Mouse (Mus musculus): ENCODE measurements around the gene Clmp. TPM values are rescaled to one million over a fixed set of nuclear protein-coding genes. Genes with fewer than 3 reads are reported as not detected.

Gene Clmp
- polyA plus RNA-seq, 1 experiment from 2014 or later: 7.7 TPM

DNA sequence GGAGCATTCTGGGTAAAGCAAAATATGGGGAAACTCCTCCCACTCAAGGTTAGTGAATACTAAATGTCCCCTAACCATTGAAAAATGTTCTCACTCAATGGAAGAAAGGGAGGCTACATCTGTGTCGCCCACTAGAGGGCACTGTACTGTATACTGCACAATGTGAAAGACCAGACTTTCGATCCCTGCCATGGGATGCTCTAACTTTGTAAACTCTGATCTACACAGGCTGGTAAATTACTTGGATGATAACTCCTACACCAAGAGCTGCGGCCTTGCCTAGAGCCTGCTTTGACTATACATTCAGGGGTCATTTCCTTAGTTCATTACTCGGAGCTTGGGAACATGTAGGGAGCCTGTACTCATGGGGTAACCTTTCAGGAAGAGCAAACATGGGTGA lies 70.6 kb downstream of the Clmp start:
- Histone ChIP-seq H3K9ac (ENCODE audit: low read depth, low read length) (no peak overlapping the region), H3K9me3 (ENCODE audit: control insufficient read depth, low read length) (no peaks in the 10 kb centered on the region), H3K4me1 (replicated peaks; ENCODE audit: control insufficient read depth, insufficient read depth, low read length) (peaks cover 9% of the 10 kb centered on the region), H3K36me3 (ENCODE audit: control insufficient read depth, insufficient read depth, low read length) (no peaks in the 10 kb centered on the region), H3K4me2 (peak overlapping the region; percentile 58), H3K4me3 (ENCODE audit: low read depth, low read length) (peak overlapping the region; percentile 28), H3K27me3 (replicated peaks; ENCODE audit: control insufficient read depth, insufficient read depth, low read length) (no peaks in the 10 kb centered on the region), H3K27ac (ENCODE audit: low read depth, low read length) (no peak overlapping the region)
- 14% methylated on average over 4 of the region's 4 CpGs for WGBS
- DNase-seq (ENCODE audit: low spot score) (peak; percentile 57), ATAC-seq (replicated peaks; ENCODE audit: low FRiP score) (no peak; the same call in 1 of the 2 replicates)

GRCm38 (mm10) chr9:40757105-40757626 lies 71.4 kb downstream of the Clmp start:
- no peaks in the 10 kb centered on the region for H3K9me3 ChIP-seq (ENCODE audit: control insufficient read depth, low read length)
- DNase-seq (ENCODE audit: low spot score): no peak
- H3K27me3 ChIP-seq (replicated peaks; ENCODE audit: control insufficient read depth, insufficient read depth, low read length): no peaks in the 10 kb centered on the region
- peak overlapping the region; percentile 58 for H3K4me2 ChIP-seq
- peak; percentile 73 for ATAC-seq (replicated peaks; ENCODE audit: low FRiP score)
- 11% methylated on average over 12 of the region's 12 CpGs for WGBS
- no peaks in the 10 kb centered on the region for H3K36me3 ChIP-seq (ENCODE audit: control insufficient read depth, insufficient read depth, low read length)
- no peak overlapping the region for H3K27ac ChIP-seq (ENCODE audit: low read depth, low read length)
- H3K4me1 ChIP-seq (replicated peaks; ENCODE audit: control insufficient read depth, insufficient read depth, low read length): peaks cover 9% of the 10 kb centered on the region
- 0 out of 2 replicates have a peak overlapping the region, but pooled peaks have one; percentile 27 for H3K9ac ChIP-seq (ENCODE audit: low read depth, low read length)
- H3K4me3 ChIP-seq (ENCODE audit: low read depth, low read length): peak overlapping the region; percentile 21; the same call in 1 of the 2 replicates

- Histone ChIP-seq H3K9me3 (ENCODE audit: control insufficient read depth, low read length) (no peaks in the 10 kb centered on the region), H3K27me3 (replicated peaks; ENCODE audit: control insufficient read depth, insufficient read depth, low read length) (no peaks in the 10 kb centered on the region), H3K36me3 (ENCODE audit: control insufficient read depth, insufficient read depth, low read length) (no peaks in the 10 kb centered on the region), H3K4me1 (replicated peaks; ENCODE audit: control insufficient read depth, insufficient read depth, low read length) (peaks cover 9% of the 10 kb centered on the region), H3K4me3 (ENCODE audit: low read depth, low read length) (peak overlapping the region; percentile 8; the same call in 1 of the 2 replicates), H3K4me2 (peak overlapping the region; percentile 58), H3K27ac (ENCODE audit: low read depth, low read length) (no peak overlapping the region), H3K9ac (ENCODE audit: low read depth, low read length) (no peak overlapping the region)
- 14% methylated on average over 22 of the region's 22 CpGs for WGBS
- DNase-seq (ENCODE audit: low spot score) (peak; percentile 56), ATAC-seq (replicated peaks; ENCODE audit: low FRiP score) (peak; percentile 81)
Observed at GRCm38 (mm10) chr9:40757685-40758270, 72.0 kb downstream of the Clmp start.

DNA sequence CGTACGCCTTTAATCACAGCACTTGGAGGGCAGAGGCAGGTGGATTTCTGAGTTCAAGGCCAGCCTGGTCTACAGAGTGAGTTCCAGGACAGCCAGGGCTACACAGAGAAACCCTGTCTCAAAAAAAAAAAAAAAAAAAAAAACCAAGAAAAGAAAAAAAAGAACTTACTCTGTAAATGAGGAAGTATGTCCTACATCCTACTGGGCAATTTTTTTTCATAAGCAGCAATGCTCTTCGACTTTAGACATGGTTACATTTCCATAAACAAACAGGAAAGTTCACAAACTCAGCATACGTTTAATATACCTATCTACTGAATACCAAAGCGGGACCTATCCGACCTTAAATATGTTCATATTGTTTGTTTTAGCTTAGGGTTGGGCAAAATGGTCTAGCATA lies 76.6 kb downstream of the Clmp start:
- no peak overlapping the region for H3K27ac ChIP-seq (ENCODE audit: low read depth, low read length)
- no peaks in the 10 kb centered on the region for H3K9me3 ChIP-seq (ENCODE audit: control insufficient read depth, low read length)
- 81% methylated on average over 6 of the region's 6 CpGs for WGBS
- no peak overlapping the region for H3K9ac ChIP-seq (ENCODE audit: low read depth, low read length)
- no peaks in the 10 kb centered on the region for H3K27me3 ChIP-seq (replicated peaks; ENCODE audit: control insufficient read depth, insufficient read depth, low read length)
- H3K4me3 ChIP-seq (ENCODE audit: low read depth, low read length): no peak overlapping the region
- H3K4me2 ChIP-seq: no peak overlapping the region
- no peaks in the 10 kb centered on the region for H3K36me3 ChIP-seq (ENCODE audit: control insufficient read depth, insufficient read depth, low read length)
- DNase-seq (ENCODE audit: low spot score) (no peak), ATAC-seq (replicated peaks; ENCODE audit: low FRiP score) (no peak)
- peaks cover under 1% of the 10 kb centered on the region for H3K4me1 ChIP-seq (replicated peaks; ENCODE audit: control insufficient read depth, insufficient read depth, low read length)

- H3K4me2 ChIP-seq: no peak overlapping the region
- ATAC-seq (replicated peaks; ENCODE audit: low FRiP score): no peak
- 77% methylated on average over 8 of the region's 9 CpGs for WGBS
Observed at GRCm38 (mm10) chr9:40764887-40765580, 79.3 kb downstream of the Clmp start.

DNA sequence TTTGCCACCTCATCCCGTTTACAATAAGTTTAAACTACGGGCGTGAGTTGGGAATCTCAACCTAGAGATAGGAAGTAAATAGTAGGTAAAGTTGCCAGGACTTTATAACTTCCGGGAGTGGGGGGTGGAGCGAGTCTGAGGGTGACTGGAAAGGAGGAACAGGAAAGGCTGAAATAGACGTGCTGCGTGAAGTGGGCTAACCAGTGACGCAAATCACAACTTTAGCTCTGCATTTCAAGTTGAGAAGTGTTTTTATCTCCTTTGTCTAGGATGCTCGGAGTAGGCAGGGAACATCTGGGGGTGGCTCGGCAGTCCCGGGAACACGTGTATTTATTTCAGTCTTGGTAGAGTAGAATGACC lies 79.8 kb downstream of the Clmp start:
- Histone ChIP-seq H3K27ac (ENCODE audit: low read depth, low read length) (no peak overlapping the region), H3K9me3 (ENCODE audit: control insufficient read depth, low read length) (no peaks in the 10 kb centered on the region), H3K4me1 (replicated peaks; ENCODE audit: control insufficient read depth, insufficient read depth, low read length) (0 out of 2 replicates have a peak, but pooled peaks cover 4% of the 10 kb centered on the region), H3K36me3 (ENCODE audit: control insufficient read depth, insufficient read depth, low read length) (no peaks in the 10 kb centered on the region), H3K4me3 (ENCODE audit: low read depth, low read length) (no peak overlapping the region), H3K9ac (ENCODE audit: low read depth, low read length) (no peak overlapping the region), H3K27me3 (replicated peaks; ENCODE audit: control insufficient read depth, insufficient read depth, low read length) (no peaks in the 10 kb centered on the region), H3K4me2 (no peak overlapping the region)
- DNase-seq (ENCODE audit: low spot score) (no peak), ATAC-seq (replicated peaks; ENCODE audit: low FRiP score) (no peak)
- WGBS: 51% methylated on average over 12 of the region's 12 CpGs

More at GRCm38 (mm10) chr9:40764887-40765580, 79.3 kb downstream of the Clmp start:
- Histone ChIP-seq H3K9me3 (ENCODE audit: control insufficient read depth, low read length) (no peaks in the 10 kb centered on the region), H3K36me3 (ENCODE audit: control insufficient read depth, insufficient read depth, low read length) (no peaks in the 10 kb centered on the region), H3K4me1 (replicated peaks; ENCODE audit: control insufficient read depth, insufficient read depth, low read length) (no peaks in the 10 kb centered on the region), H3K27ac (ENCODE audit: low read depth, low read length) (no peak overlapping the region), H3K9ac (ENCODE audit: low read depth, low read length) (no peak overlapping the region), H3K27me3 (replicated peaks; ENCODE audit: control insufficient read depth, insufficient read depth, low read length) (no peaks in the 10 kb centered on the region), H3K4me3 (ENCODE audit: low read depth, low read length) (no peak overlapping the region)
- no peak for DNase-seq (ENCODE audit: low spot score)

DNA sequence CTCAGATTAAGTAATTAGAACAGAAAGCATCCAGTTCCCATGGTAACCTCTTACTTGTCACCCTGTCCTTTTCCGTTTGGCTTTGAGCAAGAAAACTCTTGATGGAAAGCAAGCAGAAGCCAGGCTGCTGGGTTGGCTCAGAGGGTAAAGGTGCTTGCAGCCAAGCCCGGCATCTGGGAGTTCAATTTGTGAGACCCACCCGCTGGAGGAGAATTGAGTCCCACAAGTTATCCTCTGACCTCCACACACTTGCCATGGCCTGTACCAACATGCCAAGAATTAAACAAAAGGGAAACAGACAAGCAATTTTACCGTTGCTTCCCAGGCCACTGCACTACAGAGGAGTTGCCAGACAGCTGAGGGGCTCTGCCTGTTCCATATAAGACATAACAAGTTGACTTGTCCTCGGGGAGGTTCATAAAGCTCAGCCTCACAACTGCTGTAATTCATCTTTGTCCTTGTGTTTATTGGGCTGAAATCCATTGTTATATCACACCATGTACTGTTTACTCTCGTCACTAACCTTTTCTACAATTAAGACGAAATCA lies 80.4 kb downstream of the Clmp start:
- ATAC-seq (replicated peaks; ENCODE audit: low FRiP score) (no peak), DNase-seq (ENCODE audit: low spot score) (no peak)
- Histone ChIP-seq H3K4me2 (no peak overlapping the region), H3K4me3 (ENCODE audit: low read depth, low read length) (no peak overlapping the region), H3K9ac (ENCODE audit: low read depth, low read length) (no peak overlapping the region), H3K4me1 (replicated peaks; ENCODE audit: control insufficient read depth, insufficient read depth, low read length) (0 out of 2 replicates have a peak, but pooled peaks cover 4% of the 10 kb centered on the region), H3K36me3 (ENCODE audit: control insufficient read depth, insufficient read depth, low read length) (no peaks in the 10 kb centered on the region), H3K9me3 (ENCODE audit: control insufficient read depth, low read length) (no peaks in the 10 kb centered on the region), H3K27ac (ENCODE audit: low read depth, low read length) (no peak overlapping the region), H3K27me3 (replicated peaks; ENCODE audit: control insufficient read depth, insufficient read depth, low read length) (no peaks in the 10 kb centered on the region)
- WGBS: 78% methylated on average over 7 of the region's 7 CpGs

- Histone ChIP-seq H3K4me2 (no peak overlapping the region), H3K9ac (ENCODE audit: low read depth, low read length) (no peak overlapping the region), H3K27me3 (replicated peaks; ENCODE audit: control insufficient read depth, insufficient read depth, low read length) (no peaks in the 10 kb centered on the region), H3K4me3 (ENCODE audit: low read depth, low read length) (no peak overlapping the region), H3K36me3 (ENCODE audit: control insufficient read depth, insufficient read depth, low read length) (no peaks in the 10 kb centered on the region), H3K4me1 (replicated peaks; ENCODE audit: control insufficient read depth, insufficient read depth, low read length) (0 out of 2 replicates have a peak, but pooled peaks cover 4% of the 10 kb centered on the region), H3K9me3 (ENCODE audit: control insufficient read depth, low read length) (no peaks in the 10 kb centered on the region), H3K27ac (ENCODE audit: low read depth, low read length) (no peak overlapping the region)
- no peak for DNase-seq (ENCODE audit: low spot score)
- ATAC-seq (replicated peaks; ENCODE audit: low FRiP score): no peak
- WGBS: 78% methylated on average over 4 of the region's 4 CpGs
Observed at GRCm38 (mm10) chr9:40767946-40768345, 82.2 kb downstream of the Clmp start.
